16 mouse cellular contexts compared by ENCODE assay signal in the genomic region with DNA sequence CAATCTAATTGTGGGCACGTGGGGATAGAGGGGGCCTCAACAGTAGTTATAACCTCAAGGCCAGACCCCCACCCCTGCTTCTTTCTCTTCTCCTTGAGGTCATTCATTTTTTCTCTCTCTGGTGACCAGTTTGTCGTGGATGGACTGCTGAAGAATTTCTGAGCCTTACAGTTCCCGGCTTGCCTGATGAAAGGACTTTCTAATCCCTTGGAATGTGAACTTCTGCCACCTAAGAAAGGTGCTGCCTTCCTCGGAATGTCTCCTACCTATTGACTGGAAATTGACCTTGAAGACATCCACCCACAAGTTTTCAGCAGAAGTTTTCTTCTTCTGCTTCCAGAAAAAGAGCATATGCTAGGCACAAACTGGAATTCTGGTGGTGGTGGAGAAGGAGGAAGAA.
"Had no signal": no experiment of that assay in that cellular context is flagged by ENCODE, and none has a peak within 500 bp of the region (broad histone marks: within the 10 kb centered on the region; RNA-seq: fewer than 3 reads in every experiment).

No protein-coding gene starts in this region.

- H3K27ac ChIP-seq: limb, embryonic 13.5 days; liver, embryonic 14.5 days; macrophage; midbrain, embryonic 13.5 days had no signal

- H3K9me3 ChIP-seq: limb, embryonic 13.5 days; midbrain, embryonic 13.5 days had no signal

- ATAC-seq: liver, postnatal 0 days; lung, postnatal 0 days; midbrain, embryonic 16.5 days had no signal

- H3K27me3 ChIP-seq: limb, embryonic 13.5 days; midbrain, embryonic 13.5 days had no signal

- DNase-seq: kidney, adult 9 months; kidney, postnatal 14 days; kidney, postnatal 4 days; left cerebral cortex, postnatal 4 days; liver; liver, postnatal 0 days; lung, embryonic 14.5 days; thymus, adult 2 months; thymus, postnatal 14 days; thymus, postnatal 4 days had no signal

- H3K4me1 ChIP-seq: limb, embryonic 13.5 days; midbrain, embryonic 13.5 days had no signal

- H3K36me3 ChIP-seq: limb, embryonic 13.5 days; midbrain, embryonic 13.5 days had no signal

- H3K9ac ChIP-seq: limb, embryonic 13.5 days; liver, embryonic 14.5 days; liver, postnatal 0 days; lung, embryonic 14.5 days; midbrain, embryonic 13.5 days had no signal

- H3K4me2 ChIP-seq: limb, embryonic 13.5 days; lung, embryonic 14.5 days; midbrain, embryonic 13.5 days had no signal

- H3K4me3 ChIP-seq: limb, embryonic 13.5 days; midbrain, embryonic 13.5 days had no signal
